Mouse (Mus musculus) layer of hippocampus, postnatal 36 days (tissue): ENCODE results near the gene Naa38. TPM values are rescaled to one million over a fixed set of nuclear protein-coding genes. Genes with fewer than 3 reads are reported as not detected.

ENCODE experiments used
- DNase-seq, 2 experiments: peaks; one replicate each; pipeline ENCODE4 v3.0.0; 2022
- total RNA-seq, 2 experiments: library from RNA; stranded (reverse); gene quantifications; 2 replicates each; pipeline ENCODE4 v1.2.3; 2021

The Naa38 gene
- 100 to 1,000 TPM; 117 to 118 TPM for total RNA-seq

GRCm38 (mm10) chr11:69395235-69395633 is at the start of gene Naa38, which contains the start of gene Cyb5d1:
Gene Naa38, plus strand, starts transcription at chr11:69395487.
Gene Cyb5d1, minus strand, starts transcription at chr11:69395631.
- peak; percentile 88 for DNase-seq

DNA sequence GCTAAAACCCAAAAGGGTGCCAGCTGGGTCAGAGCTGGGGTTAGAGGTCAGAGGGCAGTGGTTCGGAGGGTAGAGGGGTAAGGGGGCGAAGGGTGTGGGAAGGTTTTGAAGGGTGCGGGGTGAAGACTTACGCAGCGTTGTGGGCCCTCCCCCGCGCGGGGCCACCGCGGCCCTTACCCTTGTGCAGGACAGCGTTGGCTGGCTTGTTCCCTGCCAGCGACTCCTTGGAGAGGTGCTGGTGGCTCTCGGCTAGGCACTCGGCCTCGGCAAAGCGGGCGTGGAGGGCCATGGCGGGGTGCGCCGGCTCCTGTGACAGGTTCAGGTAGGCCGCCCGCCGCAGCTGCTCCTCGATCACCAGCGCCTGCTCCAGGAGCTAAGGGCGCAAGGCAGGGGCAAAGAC is 48.8 kb upstream of the Naa38 start:
- DNase-seq: no peak

DNA sequence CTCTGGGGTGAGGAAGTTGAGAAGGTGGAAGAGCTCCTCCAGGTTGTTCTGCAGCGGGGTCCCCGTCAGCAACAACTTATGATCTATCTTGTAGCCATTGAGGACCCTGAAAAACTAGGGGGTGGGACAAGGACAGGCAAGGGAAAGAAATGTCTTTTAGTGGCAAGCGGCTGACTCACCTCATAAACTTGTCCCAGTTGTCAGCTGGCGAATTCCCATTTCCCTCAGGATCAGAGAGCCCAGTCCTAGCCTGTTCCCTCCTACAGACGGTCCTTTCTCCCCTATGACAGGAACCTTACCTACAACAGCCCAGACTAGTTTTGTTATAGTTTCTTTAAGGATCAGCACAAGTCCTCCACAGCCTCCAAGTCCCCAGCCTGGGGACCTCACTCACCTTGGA is 38.7 kb upstream of the Naa38 start:
- DNase-seq: no peak

DNA sequence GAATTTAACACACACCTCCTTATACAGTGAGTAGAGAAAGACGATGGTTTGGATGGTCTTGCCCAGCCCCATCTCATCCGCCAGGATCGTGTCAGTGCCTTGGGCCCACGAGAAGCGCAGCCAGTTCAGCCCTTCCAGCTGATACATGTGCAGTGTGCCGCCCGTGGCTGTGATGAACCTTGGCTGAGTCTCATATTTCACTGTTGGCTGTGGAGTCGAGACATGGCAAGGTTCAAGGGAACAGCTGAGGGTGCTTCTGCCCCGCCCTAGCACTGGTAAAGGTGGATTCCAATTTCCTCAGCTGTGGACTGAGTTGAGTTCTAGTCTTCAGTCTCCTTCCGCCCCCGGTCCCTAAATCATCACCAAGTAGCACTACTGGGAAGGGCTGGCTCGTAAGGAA is 37.6 kb upstream of the Naa38 start:
- DNase-seq: no peak

DNA sequence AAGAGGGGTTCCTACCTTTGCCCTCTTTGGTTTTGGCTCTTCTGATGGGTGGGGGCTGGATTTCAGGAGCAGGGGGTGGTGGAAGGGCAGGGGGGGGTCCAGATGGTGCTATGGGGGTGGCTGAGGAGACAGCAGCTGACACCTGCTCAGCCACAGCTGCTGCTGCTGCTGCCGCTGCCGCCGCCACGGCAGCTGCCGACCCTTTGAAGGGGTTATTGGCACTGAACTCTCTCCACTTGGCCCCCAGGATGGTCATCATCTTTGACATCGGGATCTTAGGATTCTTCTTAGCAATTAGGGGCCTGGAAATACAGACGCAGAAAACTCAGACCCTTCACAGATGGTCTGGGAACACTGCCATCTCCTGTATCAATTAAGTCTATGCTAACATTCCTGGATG is 33.3 kb upstream of the Naa38 start:
- no peak for DNase-seq

DNA sequence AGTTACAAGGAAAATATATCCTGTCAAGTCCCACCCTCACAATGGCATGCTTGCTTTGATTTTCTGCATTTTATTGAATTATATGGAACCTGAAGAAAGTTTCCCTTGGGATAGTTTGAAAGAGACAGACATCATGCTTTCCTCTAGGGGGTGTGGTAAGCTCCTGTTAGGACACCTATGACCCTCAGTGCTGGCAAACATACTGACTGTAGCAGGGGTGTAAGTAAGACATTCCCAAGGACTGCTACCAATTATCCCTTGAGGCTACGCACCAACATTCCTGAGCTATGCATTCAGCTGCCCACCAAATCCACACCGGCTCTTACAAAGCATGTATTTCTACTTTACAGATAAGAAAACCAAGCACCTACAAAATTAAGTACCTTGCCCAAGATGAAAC is 32.8 kb upstream of the Naa38 start:
- DNase-seq: no peak

DNA sequence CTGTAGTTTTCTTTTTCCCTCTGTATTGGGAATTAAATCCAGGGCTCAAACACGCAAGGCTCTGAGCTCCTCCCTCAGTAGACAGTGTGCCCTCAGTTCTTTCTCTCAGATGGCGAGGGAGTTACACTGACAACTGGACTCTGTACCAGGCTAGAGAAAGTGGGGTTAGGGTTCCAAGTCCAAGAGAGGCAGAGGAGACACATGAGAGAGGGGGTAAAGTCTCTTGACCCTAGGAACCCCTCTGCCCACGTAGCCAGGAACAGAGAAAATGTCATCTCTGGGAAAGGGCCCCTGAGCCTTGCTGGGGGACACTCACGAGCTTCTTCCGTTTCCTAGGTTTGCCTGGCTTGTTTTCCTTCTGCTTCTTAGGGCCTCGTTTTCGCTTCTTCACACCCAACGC is 30.9 kb upstream of the Naa38 start:
- no peak for DNase-seq

DNA sequence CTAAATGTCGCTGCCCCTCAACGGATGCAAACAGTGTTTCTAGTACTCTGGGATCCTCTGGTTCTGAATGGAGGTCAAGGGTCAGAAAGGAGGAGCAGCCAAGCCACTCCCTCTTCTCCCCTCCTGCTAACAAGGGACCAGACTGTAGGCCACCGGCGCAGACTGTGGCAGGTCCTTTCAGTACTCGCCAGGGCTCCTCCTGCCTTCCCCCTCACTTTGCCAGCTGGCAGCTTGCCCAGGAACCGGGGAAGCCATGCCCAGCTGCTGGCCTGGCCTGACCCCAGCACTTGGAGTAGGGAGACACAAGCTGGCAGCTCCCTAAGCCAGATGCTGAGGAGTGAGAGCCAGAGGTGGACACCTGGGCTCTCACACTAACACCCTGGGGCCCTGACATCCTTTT is 30.4 kb upstream of the Naa38 start:
- peak; percentile 90 to 93 for DNase-seq

DNA sequence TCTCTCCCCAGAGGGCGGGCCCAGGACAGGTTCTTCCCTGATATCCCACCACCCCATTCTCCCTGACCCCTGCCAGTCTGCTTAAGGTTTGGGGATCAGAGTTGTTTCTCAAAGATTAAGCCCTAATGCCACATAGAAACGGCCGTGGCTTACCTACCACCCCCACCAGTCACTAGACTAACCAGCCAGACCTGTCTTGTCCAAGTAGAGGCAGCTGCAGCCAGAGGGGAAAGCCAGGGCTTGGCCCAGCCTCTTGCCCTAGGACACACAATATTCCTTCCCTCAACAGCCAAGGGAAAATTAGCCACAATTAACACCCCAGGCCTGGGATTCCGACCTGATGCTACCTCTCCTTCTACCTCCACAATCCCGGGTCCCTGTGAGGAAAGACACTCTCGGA is 29.6 kb upstream of the Naa38 start:
- DNase-seq: peak in 1 of 2 experiments; percentile 12

DNA sequence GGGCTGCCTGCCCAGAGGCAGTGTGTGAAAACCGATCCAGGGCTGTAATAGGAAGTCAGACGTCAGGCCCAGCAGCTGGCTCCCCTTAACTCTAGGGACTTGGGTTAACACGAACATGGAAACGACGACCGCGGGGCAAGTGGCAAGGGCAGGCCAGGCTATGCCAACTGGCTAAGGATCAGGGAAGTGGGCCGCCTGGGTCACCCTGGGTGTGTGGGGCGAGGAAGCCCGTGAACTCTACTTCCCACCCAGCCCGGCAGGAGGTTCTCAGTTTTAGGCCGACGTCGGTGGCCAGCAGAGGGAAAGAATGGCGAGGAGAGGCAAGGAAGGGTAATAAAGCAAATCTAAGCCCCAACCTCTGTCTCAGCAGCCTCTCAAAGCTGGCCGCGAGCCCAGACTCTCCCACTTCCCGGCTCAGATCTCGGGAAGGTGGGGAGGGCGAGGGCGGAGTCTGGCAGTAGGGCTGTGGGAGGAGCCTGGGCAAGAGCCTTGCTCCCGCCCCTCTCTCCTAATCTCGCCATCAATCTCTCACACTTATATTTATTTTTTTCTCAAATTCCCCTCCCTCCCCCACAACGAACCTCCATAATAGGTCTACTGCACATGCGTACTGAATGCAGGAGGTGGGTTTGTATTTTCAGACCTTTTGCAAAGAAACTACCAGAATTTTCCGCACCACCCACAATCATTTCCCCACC is 29.0 kb upstream of the Naa38 start:
- DNase-seq: peak; percentile 93 to 95

- DNase-seq: peak in 1 of 2 experiments; percentile 27
Measured at GRCm38 (mm10) chr11:69366855-69367615, 28.3 kb upstream of the Naa38 start.

- DNase-seq: peak in 1 of 2 experiments; percentile 30
Measured at GRCm38 (mm10) chr11:69367616-69368355, 27.5 kb upstream of the Naa38 start.

GRCm38 (mm10) chr11:69368356-69369214 is 26.7 kb upstream of the Naa38 start:
- peak in 1 of 2 experiments; percentile 18 for DNase-seq

DNA sequence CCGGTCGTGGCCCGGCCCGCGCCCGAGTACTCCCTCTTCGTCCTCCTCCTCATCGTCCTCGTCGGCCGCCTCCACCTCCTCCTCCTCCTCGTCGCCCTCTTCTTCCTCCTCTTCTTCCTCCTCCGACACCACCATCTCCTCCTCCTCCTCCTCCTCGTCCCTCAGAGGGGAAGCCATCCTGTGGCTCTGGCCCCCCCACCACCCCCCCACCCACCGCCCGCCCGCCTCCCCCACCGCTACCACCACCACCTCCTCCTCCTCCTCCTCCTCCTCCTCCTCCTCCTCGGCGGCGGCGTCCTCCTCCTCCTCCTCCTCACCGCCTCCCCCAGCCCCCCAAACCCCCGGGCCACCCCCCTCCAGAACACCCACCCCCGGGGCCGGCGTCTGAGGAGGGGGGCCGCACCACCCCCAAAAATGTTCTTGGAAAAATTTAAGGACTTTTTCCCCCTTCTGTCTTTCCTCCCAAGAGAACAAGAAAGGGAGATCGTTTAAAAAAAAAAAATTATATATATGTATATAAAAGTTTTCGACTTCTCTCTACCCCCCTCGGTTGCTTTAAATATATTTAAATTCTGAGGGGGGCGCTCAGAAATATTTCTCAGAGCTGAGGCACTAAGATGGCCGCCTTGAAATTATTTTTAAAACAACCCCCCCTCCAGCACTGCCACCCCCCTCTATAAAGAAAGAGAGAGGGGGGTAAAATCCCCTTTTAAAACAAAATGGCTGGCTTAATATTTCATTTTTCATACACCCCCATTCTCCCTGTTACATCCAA is 25.9 kb upstream of the Naa38 start, which contains the start of gene Chd3:
Gene Chd3 (minus strand): TSS at position 192 of the 775 bp plus-strand sequence.
- no peak for DNase-seq

- no peak for DNase-seq
Measured at GRCm38 (mm10) chr11:69369990-69370816, 25.1 kb upstream of the Naa38 start.

DNA sequence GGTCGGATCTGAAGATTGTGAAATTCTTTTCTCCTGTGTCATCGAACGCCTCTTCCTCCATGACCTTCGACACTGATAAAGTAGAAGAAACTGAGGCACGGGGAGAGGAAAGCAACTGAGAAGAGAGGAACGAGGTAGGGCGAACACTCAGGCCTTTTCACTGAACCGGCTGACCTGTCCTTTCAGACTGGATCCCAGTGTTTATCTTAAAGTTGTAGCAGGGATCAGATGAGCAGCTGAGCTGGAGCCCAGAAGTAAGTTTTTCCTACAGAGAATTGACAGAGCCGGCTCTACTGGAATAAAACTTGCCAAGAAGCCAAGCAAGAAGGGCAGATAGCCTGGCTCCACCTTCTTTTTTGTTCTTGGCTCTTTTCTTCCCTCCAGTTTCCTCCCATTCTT is 24.5 kb upstream of the Naa38 start:
- no peak for DNase-seq

- DNase-seq: no peak
Measured at GRCm38 (mm10) chr11:69371601-69372000, 23.7 kb upstream of the Naa38 start.

DNA sequence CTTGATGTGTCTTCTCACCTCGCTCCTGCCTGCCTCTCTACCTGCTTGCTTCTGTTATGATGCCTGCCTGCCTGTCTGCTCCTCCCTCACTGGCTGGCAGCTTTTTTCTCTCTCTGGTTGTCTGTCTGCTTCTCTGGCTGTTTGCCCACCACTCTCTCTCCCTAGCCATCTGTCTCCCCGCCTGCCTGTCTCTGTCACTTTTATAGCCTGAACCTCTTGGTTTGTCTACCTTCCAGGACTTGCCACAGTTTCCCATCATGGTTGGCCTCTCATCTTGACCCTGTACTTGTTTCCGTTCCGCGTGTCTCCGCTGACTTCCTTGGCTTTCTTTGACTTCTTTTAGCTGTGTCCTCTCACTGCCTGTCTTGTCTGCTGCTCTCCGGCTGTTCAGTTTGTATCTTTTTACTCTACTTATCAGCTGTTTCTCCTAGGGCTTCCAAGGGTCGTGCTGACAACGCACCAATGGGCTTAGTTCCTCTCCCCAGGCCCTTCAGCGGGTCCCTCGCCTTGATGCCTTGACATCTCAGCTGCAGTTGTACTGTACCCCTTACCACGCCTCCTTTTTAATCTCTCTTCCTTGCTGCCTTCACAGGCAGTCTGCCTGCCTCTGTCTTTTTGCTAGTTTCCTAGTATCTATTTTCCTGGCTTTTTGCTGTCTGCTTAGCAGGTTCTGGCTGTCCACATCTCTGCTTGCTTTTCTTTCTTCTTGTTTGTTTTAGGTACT is 23.1 kb upstream of the Naa38 start:
- peak; percentile 85 to 90 for DNase-seq

DNA sequence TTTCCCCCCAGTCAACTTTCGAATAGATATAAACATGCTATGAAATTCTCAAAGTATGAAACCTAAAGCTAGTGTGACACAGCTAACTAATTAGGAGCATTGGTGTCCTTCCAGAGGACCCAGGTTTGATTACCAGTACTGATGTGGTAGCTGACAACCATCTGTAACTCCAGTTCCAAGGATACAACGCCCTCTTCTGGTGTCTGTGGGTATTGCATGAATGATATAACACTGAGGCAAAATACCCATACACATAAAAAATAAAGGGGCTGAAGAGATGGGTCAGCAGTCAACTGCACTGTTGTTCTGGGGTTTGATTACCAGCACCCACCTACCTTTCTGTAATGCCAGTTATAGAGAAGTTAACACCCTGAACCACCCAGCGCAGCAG is 22.5 kb upstream of the Naa38 start:
- DNase-seq: no peak
